Mouse (Mus musculus): ENCODE results near the gene Tmc8. TPM values are rescaled to one million over a fixed set of nuclear protein-coding genes. Genes with fewer than 3 reads are reported as not detected.
A peak's percentile ranks its signal among the peaks of the same experiment; 100 is the strongest.

Gene Tmc8
- polyA plus RNA-seq, 1 experiment from 2014 or later = 1.6 TPM

DNA sequence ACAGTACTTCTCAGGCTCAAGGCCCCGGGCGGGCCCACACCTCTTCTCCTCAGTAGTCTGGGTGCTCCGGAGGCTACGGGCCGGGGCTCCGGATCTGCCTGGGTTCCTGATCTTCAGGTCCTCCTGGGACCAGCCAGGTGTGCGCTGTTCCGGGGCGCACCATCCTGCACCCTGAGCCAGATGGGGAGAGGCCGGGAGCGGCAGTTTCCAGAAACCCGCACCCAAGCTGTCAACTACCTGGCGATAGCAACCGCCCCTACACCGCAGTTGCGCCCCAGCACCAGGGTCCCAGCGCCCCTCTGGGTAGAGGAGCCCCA lies 1.7 kb upstream of the Tmc8 start:
- Histone ChIP-seq H3K27me3 (ENCODE audit: control insufficient read depth, insufficient read depth, low read length) (no peaks in the 10 kb centered on the region), H3K36me3 (ENCODE audit: control insufficient read depth, insufficient read depth, low read length) (peaks cover 33% of the 10 kb centered on the region), H3K4me2 (ENCODE audit: low read length) (peak overlapping the region; percentile 100), H3K4me3 (ENCODE audit: control insufficient read depth in 1 of 2, insufficient read depth in 1 of 2, low read depth in 1 of 2, low read length in 2 of 2) (peak overlapping the region; percentile 51 to 60), H3K9me3 (ENCODE audit: control insufficient read depth, low read length) (no peaks in the 10 kb centered on the region), H3K9ac (ENCODE audit: low read length) (peak overlapping the region; percentile 85), H3K4me1 (ENCODE audit: control insufficient read depth in 2 of 2, insufficient read depth in 2 of 2, low read length in 2 of 2) (peaks cover 29 to 37% of the 10 kb centered on the region in 2 experiments), H3K27ac (replicated peaks in 1 of 2; ENCODE audit: control insufficient read depth in 1 of 2, insufficient read depth in 1 of 2, low read depth in 2 of 2, low read length in 2 of 2) (peak overlapping the region; percentile 88 to 94)
- WGBS = 1% methylated on average over 17 of the region's 17 CpGs
- ATAC-seq (ENCODE audit: insufficient number of reproducible peaks, insufficient read depth, low FRiP score, low read depth) = peak; percentile 3; the same call in 1 of the 2 replicates

DNA sequence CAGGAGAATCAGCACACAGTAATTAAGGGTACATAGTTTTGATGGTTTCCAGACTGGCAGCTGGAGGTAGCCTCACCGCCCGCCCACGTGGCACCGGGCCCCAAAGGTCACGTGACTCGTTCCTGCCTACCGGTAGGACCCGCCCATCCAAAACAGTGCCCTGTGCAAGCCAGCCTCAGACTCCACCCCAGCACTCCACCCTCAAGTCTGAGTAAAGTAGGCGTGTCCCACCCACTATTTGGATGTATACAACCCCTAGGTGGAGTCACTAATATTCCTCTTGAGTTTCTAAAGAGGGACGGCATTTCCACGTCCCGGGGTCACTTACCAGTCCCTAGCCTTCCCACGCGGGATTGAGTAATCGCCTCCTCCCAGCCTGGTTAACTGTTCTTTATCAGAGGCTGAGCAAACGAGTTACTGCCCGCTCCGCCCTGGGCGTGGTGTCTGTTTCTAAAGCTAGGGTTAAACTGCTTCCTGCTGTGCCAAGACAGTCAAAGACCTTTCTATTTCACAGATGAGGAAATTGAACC lies 1.2 kb upstream of the Tmc8 start:
- Histone ChIP-seq H3K4me2 (ENCODE audit: low read length) (peak overlapping the region; percentile 100), H3K36me3 (ENCODE audit: control insufficient read depth, insufficient read depth, low read length) (peaks cover 29% of the 10 kb centered on the region), H3K4me1 (ENCODE audit: control insufficient read depth in 2 of 2, insufficient read depth in 2 of 2, low read length in 2 of 2) (peaks cover 29 to 37% of the 10 kb centered on the region in 2 experiments), H3K9ac (ENCODE audit: low read length) (peak overlapping the region; percentile 85), H3K27me3 (ENCODE audit: control insufficient read depth, insufficient read depth, low read length) (no peaks in the 10 kb centered on the region), H3K4me3 (ENCODE audit: control insufficient read depth in 1 of 2, insufficient read depth in 1 of 2, low read depth in 1 of 2, low read length in 2 of 2) (peak overlapping the region; percentile 51 to 60), H3K27ac (replicated peaks in 1 of 2; ENCODE audit: control insufficient read depth in 1 of 2, insufficient read depth in 1 of 2, low read depth in 2 of 2, low read length in 2 of 2) (peak overlapping the region; percentile 88 to 94), H3K9me3 (ENCODE audit: control insufficient read depth, low read length) (no peaks in the 10 kb centered on the region)
- WGBS = 1% methylated on average over 19 of the region's 19 CpGs
- peak; percentile 72 for ATAC-seq (ENCODE audit: insufficient number of reproducible peaks, insufficient read depth, low FRiP score, low read depth)

DNA sequence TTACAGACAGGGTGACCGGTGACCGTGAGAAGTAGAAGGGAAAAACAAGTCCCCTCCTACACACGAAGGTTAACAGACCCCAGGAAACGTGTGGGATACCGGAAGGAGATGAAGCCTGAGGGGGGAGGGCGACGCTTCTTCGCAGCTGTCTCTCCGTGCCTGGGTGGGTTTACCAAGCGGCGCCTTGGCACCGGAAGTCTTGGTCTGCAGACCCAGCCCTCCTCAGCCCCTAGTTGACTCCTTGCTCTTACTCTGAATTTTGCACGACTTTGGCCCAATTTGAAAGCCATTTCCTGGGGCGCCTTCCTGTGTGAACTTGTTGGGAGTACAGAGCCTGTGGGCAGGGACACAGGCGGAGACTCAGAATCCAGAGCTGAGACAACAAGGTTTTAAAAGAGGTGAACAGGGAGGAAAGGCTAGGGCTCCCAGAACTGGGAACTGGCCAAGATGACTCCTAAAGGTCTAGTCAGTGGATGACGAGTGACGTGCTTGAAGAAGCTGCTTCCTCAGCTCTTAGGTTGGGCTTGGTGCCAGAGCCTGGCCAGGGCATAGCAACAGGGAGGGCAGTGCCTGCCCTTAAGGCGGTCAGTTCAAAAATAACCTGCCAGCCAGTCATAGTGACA lies 566 bp upstream of the Tmc8 start:
- ATAC-seq (ENCODE audit: insufficient number of reproducible peaks, insufficient read depth, low FRiP score, low read depth) = no peak
- WGBS = 8% methylated on average over 18 of the region's 18 CpGs
- Histone ChIP-seq H3K4me2 (ENCODE audit: low read length) (peak overlapping the region; percentile 100), H3K9ac (ENCODE audit: low read length) (peak overlapping the region; percentile 85), H3K4me1 (ENCODE audit: control insufficient read depth in 2 of 2, insufficient read depth in 2 of 2, low read length in 2 of 2) (peaks cover 29 to 37% of the 10 kb centered on the region in 2 experiments), H3K27me3 (ENCODE audit: control insufficient read depth, insufficient read depth, low read length) (no peaks in the 10 kb centered on the region), H3K36me3 (ENCODE audit: control insufficient read depth, insufficient read depth, low read length) (peaks cover 22% of the 10 kb centered on the region), H3K9me3 (ENCODE audit: control insufficient read depth, low read length) (no peaks in the 10 kb centered on the region), H3K4me3 (ENCODE audit: control insufficient read depth in 1 of 2, insufficient read depth in 1 of 2, low read depth in 1 of 2, low read length in 2 of 2) (peak overlapping the region; percentile 51 to 60), H3K27ac (replicated peaks in 1 of 2; ENCODE audit: control insufficient read depth in 1 of 2, insufficient read depth in 1 of 2, low read depth in 2 of 2, low read length in 2 of 2) (peak overlapping the region; percentile 74 to 94)

DNA sequence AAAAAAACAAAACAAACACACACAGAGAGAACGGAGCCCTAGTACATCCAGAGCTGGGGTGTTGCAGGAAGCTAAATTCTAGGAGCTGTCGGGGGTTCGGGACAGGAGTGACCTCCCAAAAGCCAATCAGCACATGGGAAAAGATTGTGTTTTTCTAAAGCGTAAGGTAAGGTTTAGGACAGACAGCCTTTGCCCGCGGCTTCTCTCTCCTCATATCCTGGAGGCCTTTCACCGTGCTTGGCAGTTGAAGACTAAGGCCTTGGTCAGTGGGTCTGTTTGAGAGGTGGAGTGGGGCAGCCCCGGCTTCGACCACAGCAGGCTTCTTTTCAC lies 794 bp downstream of the Tmc8 start:
- 54% methylated on average over 9 of the region's 9 CpGs for whole genome bisulfite sequencing
- H3K4me1 ChIP-seq (ENCODE audit: control insufficient read depth in 2 of 2, insufficient read depth in 2 of 2, low read length in 2 of 2) = peaks cover 29 to 37% of the 10 kb centered on the region in 2 experiments

DNA sequence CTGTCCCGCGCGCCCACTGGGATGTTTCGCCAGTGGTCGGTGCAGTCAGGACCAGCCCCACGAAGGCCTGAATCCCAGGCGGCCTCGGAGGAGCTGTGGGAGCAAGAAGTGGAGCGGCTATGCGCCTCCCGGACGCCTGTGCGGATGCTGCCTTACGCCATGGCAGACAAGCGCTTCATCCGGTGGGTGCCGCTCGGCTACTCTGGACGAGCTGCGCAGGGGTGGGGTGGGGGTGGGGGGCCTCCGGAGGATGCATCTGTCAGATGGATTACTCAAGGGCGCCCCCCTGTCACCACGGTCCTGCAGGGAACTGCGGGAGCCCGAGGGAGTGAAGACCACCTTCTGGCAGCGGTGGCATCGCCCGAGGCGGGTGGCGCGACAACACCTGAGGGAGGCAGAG lies 1.2 kb downstream of the Tmc8 start:
- WGBS = 4% methylated on average over 30 of the region's 31 CpGs
- peak overlapping the region; percentile 65 to 94 for H3K27ac ChIP-seq (replicated peaks in 1 of 2; ENCODE audit: control insufficient read depth in 1 of 2, insufficient read depth in 1 of 2, low read depth in 2 of 2, low read length in 2 of 2)
- peak overlapping the region; percentile 68 for H3K9ac ChIP-seq (ENCODE audit: low read length)
- peaks cover 29 to 37% of the 10 kb centered on the region in 2 experiments for H3K4me1 ChIP-seq (ENCODE audit: control insufficient read depth in 2 of 2, insufficient read depth in 2 of 2, low read length in 2 of 2)
- peak overlapping the region; percentile 44 to 60 for H3K4me3 ChIP-seq (ENCODE audit: control insufficient read depth in 1 of 2, insufficient read depth in 1 of 2, low read depth in 1 of 2, low read length in 2 of 2)
- ATAC-seq (ENCODE audit: insufficient number of reproducible peaks, insufficient read depth, low FRiP score, low read depth) = no peak
- no peaks in the 10 kb centered on the region for H3K9me3 ChIP-seq (ENCODE audit: control insufficient read depth, low read length)
- no peaks in the 10 kb centered on the region for H3K27me3 ChIP-seq (ENCODE audit: control insufficient read depth, insufficient read depth, low read length)
- peaks cover 5% of the 10 kb centered on the region for H3K36me3 ChIP-seq (ENCODE audit: control insufficient read depth, insufficient read depth, low read length)
- H3K4me2 ChIP-seq (ENCODE audit: low read length) = peak overlapping the region; percentile 100

More for the DNA sequence above, 794 bp downstream of the Tmc8 start:
- peak overlapping the region; percentile 68 for H3K9ac ChIP-seq (ENCODE audit: low read length)
- H3K4me3 ChIP-seq (ENCODE audit: control insufficient read depth in 1 of 2, insufficient read depth in 1 of 2, low read depth in 1 of 2, low read length in 2 of 2) = peak overlapping the region; percentile 44 to 60
- no peaks in the 10 kb centered on the region for H3K9me3 ChIP-seq (ENCODE audit: control insufficient read depth, low read length)
- ATAC-seq (ENCODE audit: insufficient number of reproducible peaks, insufficient read depth, low FRiP score, low read depth) = no peak
- peaks cover 9% of the 10 kb centered on the region for H3K36me3 ChIP-seq (ENCODE audit: control insufficient read depth, insufficient read depth, low read length)
- no peaks in the 10 kb centered on the region for H3K27me3 ChIP-seq (ENCODE audit: control insufficient read depth, insufficient read depth, low read length)
- peak overlapping the region; percentile 65 to 94 for H3K27ac ChIP-seq (replicated peaks in 1 of 2; ENCODE audit: control insufficient read depth in 1 of 2, insufficient read depth in 1 of 2, low read depth in 2 of 2, low read length in 2 of 2)
- H3K4me2 ChIP-seq (ENCODE audit: low read length) = peak overlapping the region; percentile 100

DNA sequence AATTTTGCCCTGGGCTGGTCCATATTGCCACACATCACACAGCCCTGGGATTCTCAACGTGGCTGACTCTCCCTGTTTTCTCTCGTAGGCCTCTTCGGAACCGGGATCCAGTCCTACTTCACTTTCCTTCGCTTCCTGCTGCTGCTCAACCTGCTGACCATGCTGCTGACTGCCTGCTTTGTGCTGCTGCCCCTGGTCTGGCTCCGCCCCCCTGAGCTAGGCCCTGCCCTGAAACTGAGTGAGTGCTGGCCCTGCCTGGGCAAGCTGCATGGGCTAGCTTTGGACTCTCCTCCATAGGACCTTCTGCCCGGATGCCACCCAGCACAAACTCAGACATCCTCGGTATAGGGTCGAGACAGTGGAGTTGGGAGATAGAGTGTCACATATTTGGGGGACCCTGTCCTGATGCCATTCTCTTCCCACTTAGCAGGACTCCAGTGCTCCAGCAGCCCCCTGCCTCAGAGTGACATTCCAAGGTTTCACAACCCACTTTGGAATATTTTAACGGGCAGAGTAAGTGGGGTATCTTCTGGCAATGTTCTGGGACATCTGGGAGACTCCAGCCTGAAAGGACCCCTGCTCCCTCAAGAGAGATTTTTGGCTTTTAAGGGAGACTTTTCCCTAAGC lies 1.9 kb downstream of the Tmc8 start:
- Histone ChIP-seq H3K9ac (ENCODE audit: low read length) (peak overlapping the region; percentile 68), H3K27ac (replicated peaks in 1 of 2; ENCODE audit: control insufficient read depth in 1 of 2, insufficient read depth in 1 of 2, low read depth in 2 of 2, low read length in 2 of 2) (no peak overlapping the region; a peak in 1 of 4 replicates), H3K9me3 (ENCODE audit: control insufficient read depth, low read length) (no peaks in the 10 kb centered on the region), H3K4me3 (ENCODE audit: control insufficient read depth in 1 of 2, insufficient read depth in 1 of 2, low read depth in 1 of 2, low read length in 2 of 2) (peak overlapping the region; percentile 5 to 60; a peak in 2 of 4 replicates), H3K4me1 (ENCODE audit: control insufficient read depth in 2 of 2, insufficient read depth in 2 of 2, low read length in 2 of 2) (peaks cover 26 to 31% of the 10 kb centered on the region in 2 experiments), H3K27me3 (ENCODE audit: control insufficient read depth, insufficient read depth, low read length) (no peaks in the 10 kb centered on the region), H3K4me2 (ENCODE audit: low read length) (peak overlapping the region; percentile 100), H3K36me3 (ENCODE audit: control insufficient read depth, insufficient read depth, low read length) (no peaks in the 10 kb centered on the region)
- ATAC-seq (ENCODE audit: insufficient number of reproducible peaks, insufficient read depth, low FRiP score, low read depth) = no peak
- WGBS = 44% methylated on average over 10 of the region's 10 CpGs

DNA sequence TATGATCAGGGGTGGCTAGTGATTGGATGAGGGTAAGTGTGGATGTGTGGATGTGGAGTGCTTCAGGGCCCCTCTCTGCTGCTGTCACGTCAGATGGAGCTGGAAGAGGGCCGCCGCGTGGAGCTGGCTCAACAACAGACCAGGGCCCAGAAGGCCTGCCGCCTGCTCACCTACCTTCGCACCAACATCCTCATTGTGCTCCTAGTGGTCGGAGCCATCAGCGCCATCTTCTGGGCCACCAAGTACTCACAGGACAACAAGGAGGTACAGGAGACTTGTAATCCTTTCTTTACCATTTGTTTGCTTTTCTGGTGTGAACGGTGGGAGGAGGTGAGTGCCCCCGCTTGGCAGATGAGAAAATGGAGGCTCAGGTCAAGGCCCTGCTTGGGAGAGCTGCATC lies 4.4 kb downstream of the Tmc8 start:
- H3K36me3 ChIP-seq (ENCODE audit: control insufficient read depth, insufficient read depth, low read length) = no peaks in the 10 kb centered on the region
- H3K4me1 ChIP-seq (ENCODE audit: control insufficient read depth in 2 of 2, insufficient read depth in 2 of 2, low read length in 2 of 2) = peaks cover 13 to 26% of the 10 kb centered on the region in 2 experiments
- peaks cover 3% of the 10 kb centered on the region; the same call in 1 of the 2 replicates for H3K27me3 ChIP-seq (ENCODE audit: control insufficient read depth, insufficient read depth, low read length)
- H3K4me2 ChIP-seq (ENCODE audit: low read length) = no peak overlapping the region
- no peak overlapping the region for H3K4me3 ChIP-seq (ENCODE audit: control insufficient read depth in 1 of 2, insufficient read depth in 1 of 2, low read depth in 1 of 2, low read length in 2 of 2)
- WGBS = 9% methylated on average over 10 of the region's 10 CpGs
- H3K9me3 ChIP-seq (ENCODE audit: control insufficient read depth, low read length) = no peaks in the 10 kb centered on the region
- H3K9ac ChIP-seq (ENCODE audit: low read length) = no peak overlapping the region
- no peak overlapping the region for H3K27ac ChIP-seq (replicated peaks in 1 of 2; ENCODE audit: control insufficient read depth in 1 of 2, insufficient read depth in 1 of 2, low read depth in 2 of 2, low read length in 2 of 2)
- ATAC-seq (ENCODE audit: insufficient number of reproducible peaks, insufficient read depth, low FRiP score, low read depth) = no peak
